Mouse (Mus musculus): Measurements from ENCODE around the gene Zfp69. TPM values are rescaled to one million over a fixed set of nuclear protein-coding genes. Genes with fewer than 3 reads are reported as not detected.

Zfp69 gene
- total RNA-seq, 2 experiments from 2014 or later = 2.6 to 2.7 TPM

- no peak for DNase-seq (ENCODE audit: extremely low spot score in 1 of 2, low spot score in 2 of 2)
- intact Hi-C loops (cut with DNase I) = no loop called here
These were observed 20.8 kb downstream of the Zfp69 start for GRCm38 (mm10) chr4:120930736-120931135.

DNA sequence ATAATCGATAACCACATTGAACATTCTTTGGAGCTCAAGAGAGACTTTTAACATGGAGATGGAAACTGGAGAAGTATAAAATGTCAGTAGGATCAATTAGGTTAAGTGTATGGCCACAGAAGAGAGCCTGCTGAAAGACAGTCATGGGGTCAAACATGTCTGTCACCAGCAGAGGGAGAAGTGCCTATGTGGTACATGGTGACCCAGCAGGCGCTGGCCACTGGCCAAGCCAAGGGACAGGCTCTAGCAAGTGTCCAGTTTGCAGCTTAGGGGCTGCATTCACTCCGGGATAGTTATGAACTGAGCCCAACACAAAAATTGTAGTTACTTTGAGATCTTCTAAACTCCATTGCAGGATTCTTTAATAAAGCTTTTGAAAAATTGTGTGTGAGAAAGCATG, 22.8 kb downstream of the Zfp69 start:
- intact Hi-C loops (cut with DNase I) = no loop called here
- peak in 1 of 2 experiments; percentile 65 for DNase-seq (ENCODE audit: extremely low spot score in 1 of 2, low spot score in 2 of 2)

DNA sequence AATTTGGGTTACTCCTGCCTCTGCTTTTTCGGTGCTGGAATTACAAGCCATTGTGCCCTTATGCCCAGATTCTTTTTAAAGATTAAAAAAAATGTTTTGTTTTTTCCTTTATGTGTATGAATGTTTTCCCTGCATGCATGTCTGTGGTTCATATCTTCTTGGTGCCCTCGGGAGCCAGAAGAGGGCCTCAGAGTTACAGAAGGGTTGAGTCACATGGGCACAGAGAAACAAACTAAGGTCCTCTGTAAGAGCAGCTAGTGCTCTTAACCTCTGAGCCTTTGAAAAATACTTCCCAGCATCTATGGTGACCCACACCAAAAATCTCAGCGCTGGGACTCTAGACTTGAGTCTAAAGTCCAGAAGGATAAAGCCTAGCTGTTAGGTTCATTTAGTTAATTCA, 26.1 kb downstream of the Zfp69 start:
- intact Hi-C loops (cut with DNase I) = no loop called here
- peak in 1 of 2 experiments; percentile 24 for DNase-seq (ENCODE audit: extremely low spot score in 1 of 2, low spot score in 2 of 2)

DNA sequence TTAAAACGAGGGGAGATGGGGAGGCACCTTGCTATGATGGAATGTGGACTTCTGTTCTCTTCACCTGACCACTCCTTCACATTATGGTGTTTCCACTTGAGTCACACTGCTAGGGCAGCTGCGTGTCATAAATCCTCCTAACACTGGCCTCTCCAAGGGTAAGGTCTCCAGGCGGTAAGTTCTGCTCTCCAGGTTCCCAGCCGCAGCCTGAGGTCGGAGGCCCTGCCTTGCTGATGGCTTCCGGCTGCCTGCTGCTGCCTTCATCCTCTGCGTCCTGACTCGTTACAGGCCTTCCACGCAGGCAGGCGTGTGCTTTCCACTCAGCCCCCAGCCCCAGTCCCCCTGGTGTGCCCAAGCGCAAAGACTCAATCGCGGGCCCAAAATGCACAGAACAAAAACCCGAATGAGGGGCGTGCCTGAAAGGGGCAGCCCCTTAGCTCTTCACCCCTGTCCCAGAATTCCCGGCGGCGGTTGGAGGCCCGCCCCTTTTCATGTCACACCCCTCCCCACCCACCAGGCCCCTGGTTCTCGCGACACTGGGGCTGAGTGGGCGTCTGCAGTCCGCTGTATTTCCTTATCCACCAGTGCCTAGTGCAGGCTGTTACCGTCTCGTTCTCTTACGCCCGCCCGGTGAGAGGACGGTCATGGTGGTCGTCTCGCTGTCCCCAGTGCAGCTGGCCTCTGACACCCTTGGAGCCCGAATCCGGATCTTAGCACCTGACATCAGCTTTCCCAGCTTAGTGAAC, 26.8 kb downstream of the Zfp69 start, which contains the start of gene Exo5:
Exo5 (minus strand) TSS at position 464 of the 746 bp plus-strand sequence.
- DNase-seq (ENCODE audit: extremely low spot score in 1 of 2, low spot score in 2 of 2) = peak; percentile 89 to 96
- intact Hi-C loops (cut with DNase I) = no loop called here

DNA sequence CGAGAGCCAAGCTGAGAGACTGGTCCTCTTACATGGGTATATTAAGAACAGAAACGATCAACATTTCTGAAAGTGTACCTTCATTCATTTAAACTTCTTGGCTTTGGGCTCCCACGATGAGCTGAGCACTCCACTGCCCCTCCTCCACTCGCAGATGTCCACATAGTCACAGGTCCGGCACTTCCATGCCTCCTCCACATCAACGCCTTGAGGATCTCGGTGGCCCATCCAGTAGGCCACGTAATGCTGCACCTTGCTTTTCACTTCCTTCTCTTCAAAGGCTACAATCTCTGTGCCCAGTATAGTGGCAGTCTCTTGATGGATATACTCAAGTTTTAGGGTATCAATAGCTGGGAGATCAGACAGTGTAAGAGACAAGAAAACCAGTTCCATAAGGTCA, 30.0 kb downstream of the Zfp69 start:
- intact Hi-C loops (cut with DNase I) = no loop called here
- DNase-seq (ENCODE audit: extremely low spot score in 1 of 2, low spot score in 2 of 2) = no peak

GRCm38 (mm10) chr4:120914501-120914900, 37.0 kb downstream of the Zfp69 start:
- intact Hi-C loops (cut with DNase I) = loop anchor here (5.0 kb wide), 2 partner anchors 232 to 322 kb away; no protein-coding TSS in a partner anchor
- DNase-seq (ENCODE audit: extremely low spot score in 1 of 2, low spot score in 2 of 2) = no peak

GRCm38 (mm10) chr4:120913861-120914260, 37.6 kb downstream of the Zfp69 start:
- DNase-seq (ENCODE audit: extremely low spot score in 1 of 2, low spot score in 2 of 2) = no peak
- intact Hi-C loops (cut with DNase I) = loop anchor here (5.0 kb wide), 2 partner anchors 232 to 322 kb away; no protein-coding TSS in a partner anchor

DNA sequence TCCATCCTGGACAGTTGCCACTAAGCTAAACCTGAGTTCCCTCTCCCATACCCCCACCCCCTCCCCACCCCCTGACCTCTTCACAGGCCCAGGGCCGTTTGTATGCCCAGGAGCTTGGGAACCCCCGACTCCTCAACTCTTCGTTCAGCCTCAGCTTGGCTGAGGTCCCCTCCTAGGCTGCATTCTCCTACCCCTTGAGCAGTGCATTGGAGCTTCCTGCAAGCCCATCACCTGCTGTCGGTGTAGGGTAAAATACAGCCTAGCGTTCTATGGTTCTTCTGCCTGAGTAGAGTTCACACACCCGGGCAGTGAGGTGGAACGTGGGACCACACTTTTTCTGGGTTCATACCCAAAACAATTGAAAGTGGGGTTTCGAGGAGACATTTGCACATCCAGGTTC, 38.1 kb downstream of the Zfp69 start:
- no peak for DNase-seq (ENCODE audit: extremely low spot score in 1 of 2, low spot score in 2 of 2)

DNA sequence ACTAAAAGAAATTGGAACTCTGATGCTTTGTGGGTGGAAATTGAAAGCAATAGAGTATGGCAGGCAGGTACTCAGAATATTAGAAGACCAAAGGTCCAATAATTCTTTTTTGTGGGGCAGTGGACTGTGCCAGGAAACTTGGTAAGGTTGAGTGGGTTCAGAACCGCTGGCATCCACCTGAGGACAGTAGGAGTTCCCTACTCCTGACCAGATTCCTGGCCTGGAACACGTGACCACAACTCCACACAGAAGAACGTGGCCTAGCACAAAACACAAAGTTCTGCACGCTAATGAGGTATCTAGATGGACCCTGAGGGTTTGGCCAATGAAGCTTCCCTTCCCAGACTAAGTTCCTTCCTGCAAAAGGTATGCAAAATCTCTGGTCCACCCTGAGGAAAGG, 38.6 kb downstream of the Zfp69 start:
- intact Hi-C loops (cut with DNase I) = loop anchor here (5.0 kb wide), 2 partner anchors 231 to 321 kb away; no protein-coding TSS in a partner anchor
- DNase-seq (ENCODE audit: extremely low spot score in 1 of 2, low spot score in 2 of 2) = no peak

More for the DNA sequence above, 38.1 kb downstream of the Zfp69 start:
- intact Hi-C loops (cut with DNase I) = loop anchor here (5.0 kb wide), 2 partner anchors 231 to 321 kb away; no protein-coding TSS in a partner anchor

DNA sequence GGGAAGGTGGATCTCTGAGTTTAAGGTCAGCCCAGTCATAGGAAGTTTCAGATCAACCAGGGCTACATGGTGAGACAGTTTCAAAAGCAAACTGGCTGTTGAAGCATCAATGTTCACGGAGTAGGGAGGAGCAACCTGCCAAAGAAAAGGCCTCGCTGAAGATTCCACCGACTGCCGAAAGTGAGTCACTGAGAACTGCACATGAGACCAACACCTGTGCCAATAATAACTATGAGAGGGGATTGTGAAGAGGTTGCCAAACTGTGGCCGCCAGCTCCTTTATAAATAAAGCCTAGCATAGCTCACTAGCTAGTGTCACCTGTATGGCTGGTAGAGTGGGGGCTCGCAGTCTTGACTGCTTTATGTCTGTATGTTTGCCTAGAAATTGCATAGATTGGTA, 40.4 kb downstream of the Zfp69 start:
- DNase-seq (ENCODE audit: extremely low spot score in 1 of 2, low spot score in 2 of 2) = no peak
- intact Hi-C loops (cut with DNase I) = loop anchor here (2.0 to 5.0 kb wide), 3 partner anchors 60 to 319 kb away; no protein-coding TSS in a partner anchor

DNA sequence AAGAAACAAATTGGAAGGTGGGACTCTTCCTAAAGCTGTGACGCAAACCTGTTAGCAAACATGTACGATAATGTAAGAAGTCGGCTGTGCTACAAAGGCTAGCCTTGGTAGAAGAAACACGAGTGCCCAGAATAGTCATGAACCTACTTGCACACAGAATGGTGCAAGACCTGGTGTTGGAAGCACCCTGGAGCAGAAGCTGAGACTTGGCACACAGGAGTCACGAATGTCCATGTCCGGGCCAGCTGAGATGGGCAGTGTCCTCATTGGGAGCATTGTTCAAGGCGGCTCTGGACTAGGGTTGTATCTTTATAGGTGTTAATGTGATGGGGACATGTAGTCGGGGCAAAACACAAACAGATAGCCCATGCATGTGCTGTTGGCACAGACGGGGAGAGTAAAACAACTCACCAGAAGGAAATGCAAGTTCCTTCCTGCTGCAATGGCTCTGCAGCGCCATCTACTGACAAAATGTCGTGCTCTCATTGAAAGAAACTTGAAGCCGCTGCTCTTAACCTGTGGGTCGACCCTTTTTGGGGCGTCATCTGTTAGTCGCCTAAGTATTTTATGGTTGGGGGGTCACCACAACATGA, 41.8 kb downstream of the Zfp69 start:
- DNase-seq (ENCODE audit: extremely low spot score in 1 of 2, low spot score in 2 of 2) = peak in 1 of 2 experiments; percentile 65
- intact Hi-C loops (cut with DNase I) = loop anchor here (2.0 to 5.0 kb wide), 3 partner anchors 59 to 317 kb away; no protein-coding TSS in a partner anchor

GRCm38 (mm10) chr4:120905644-120906043, 45.9 kb downstream of the Zfp69 start:
- no peak for DNase-seq (ENCODE audit: extremely low spot score in 1 of 2, low spot score in 2 of 2)
- intact Hi-C loops (cut with DNase I) = no loop called here

DNA sequence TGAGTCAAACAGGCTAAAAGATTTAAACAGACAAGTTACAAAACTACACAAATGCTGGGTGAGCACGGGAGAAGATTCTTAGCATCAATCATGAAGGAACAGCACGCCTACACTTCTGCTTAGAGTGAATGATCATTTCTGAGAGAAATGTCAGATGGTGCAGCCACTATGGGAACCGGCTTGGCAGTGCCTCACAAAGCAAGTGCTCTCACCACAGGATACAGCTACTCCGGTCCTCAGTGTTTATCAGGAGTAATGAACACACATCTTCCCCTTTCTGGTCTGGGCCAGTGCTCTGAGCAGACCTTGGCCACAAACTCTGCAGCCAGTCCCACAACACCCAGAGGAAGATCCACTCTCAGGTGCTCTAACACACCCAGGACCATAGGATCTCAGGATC, 47.0 kb downstream of the Zfp69 start:
- intact Hi-C loops (cut with DNase I) = no loop called here
- DNase-seq (ENCODE audit: extremely low spot score in 1 of 2, low spot score in 2 of 2) = no peak

DNA sequence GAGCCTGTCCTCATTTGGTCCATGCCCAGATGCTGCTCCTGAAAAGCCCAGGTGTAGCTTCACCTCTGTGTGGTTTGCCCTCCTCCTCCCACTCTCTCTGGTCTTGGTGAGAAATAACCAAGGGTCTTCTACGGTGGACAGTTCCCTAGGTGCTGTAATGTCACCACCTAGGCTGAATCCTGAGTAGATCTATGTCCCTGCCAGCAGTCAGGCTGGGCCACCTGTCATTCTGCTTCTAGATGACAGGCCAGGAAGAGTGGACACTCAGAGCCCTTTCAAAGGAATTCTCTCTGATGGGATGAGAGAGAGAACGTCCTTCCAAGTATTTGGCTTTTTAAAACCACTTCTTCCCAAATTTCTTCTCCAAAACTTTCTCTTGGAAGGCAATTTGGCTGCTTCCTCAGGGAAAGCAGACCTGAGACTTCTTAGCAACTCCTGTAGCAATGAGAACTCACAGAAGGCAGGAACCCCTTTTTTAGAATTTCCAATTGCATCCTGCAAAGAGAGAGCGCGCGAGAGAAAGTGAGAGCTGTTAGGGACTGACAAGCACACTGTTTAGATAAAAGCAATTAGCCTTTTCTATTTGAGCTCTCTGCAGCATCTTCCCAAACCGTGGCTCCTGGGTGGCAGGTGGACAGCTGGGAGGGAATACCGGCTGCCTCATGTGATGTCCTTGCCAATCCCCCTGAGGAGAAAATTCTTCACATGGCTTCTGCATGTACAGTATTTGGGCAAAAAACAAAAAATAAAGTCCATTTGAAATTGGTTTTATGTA, 55.5 kb downstream of the Zfp69 start:
- DNase-seq (ENCODE audit: extremely low spot score in 1 of 2, low spot score in 2 of 2) = no peak
- intact Hi-C loops (cut with DNase I) = no loop called here

- intact Hi-C loops (cut with DNase I) = no loop called here
- no peak for DNase-seq (ENCODE audit: extremely low spot score in 1 of 2, low spot score in 2 of 2)
These were observed 56.3 kb downstream of the Zfp69 start for GRCm38 (mm10) chr4:120895226-120895625.

GRCm38 (mm10) chr4:120894584-120894983, 56.9 kb downstream of the Zfp69 start:
- intact Hi-C loops (cut with DNase I) = no loop called here
- DNase-seq (ENCODE audit: extremely low spot score in 1 of 2, low spot score in 2 of 2) = no peak

GRCm38 (mm10) chr4:120893656-120894401, 57.7 kb downstream of the Zfp69 start:
- intact Hi-C loops (cut with DNase I) = no loop called here
- DNase-seq (ENCODE audit: extremely low spot score in 1 of 2, low spot score in 2 of 2) = no peak

DNA sequence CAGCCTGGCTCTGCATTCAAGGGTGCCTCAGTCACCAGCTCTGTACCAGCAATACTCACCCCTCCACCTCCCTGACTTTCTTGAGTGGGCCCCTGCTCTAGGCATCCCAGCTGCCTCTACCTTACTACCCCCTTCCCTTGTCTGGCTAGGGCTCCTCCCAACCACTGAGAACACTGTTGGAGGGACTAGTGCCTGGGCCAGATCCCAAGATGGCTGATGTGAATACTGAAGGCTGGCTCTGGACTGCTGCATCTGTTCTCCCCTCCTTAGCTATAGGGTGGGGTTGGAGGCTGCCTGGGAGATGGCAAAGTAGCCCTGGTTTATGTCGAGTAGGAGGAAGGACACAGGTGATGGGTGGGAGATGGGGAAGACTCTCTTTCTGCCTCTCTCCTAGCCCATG, 59.0 kb downstream of the Zfp69 start:
- intact Hi-C loops (cut with DNase I) = no loop called here
- no peak for DNase-seq (ENCODE audit: extremely low spot score in 1 of 2, low spot score in 2 of 2)

DNA sequence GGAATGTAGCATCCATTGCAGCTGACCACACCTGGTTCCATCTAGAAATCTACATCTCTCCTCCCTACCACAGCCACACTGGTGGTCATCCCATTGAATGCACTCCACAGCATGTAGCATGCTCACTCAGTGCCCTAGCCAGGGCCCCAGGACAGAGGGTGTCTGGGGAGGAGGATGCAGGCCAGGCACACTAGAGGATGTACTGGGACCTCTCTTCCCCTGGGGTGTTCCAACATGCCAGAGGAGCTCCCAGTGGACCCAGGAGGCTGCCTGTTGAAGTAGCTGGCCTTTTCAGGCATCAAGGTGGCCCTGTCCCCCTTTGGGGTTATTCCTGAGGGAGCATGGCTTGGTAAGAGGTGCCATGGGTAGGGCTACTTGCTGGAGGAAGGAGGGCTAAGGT, 59.5 kb downstream of the Zfp69 start:
- no peak for DNase-seq (ENCODE audit: extremely low spot score in 1 of 2, low spot score in 2 of 2)
- intact Hi-C loops (cut with DNase I) = no loop called here

All from left cerebral cortex, postnatal 10 days (tissue).